Mouse (Mus musculus) B cell, adult (primary cell): ENCODE data around the gene Ksr2. TPM values are rescaled to one million over a fixed set of nuclear protein-coding genes. Genes with fewer than 3 reads are reported as not detected.

ENCODE experiments used
- total RNA-seq: library from RNA; stranded (reverse); gene quantifications from 4 replicates; pipeline ENCODE4 v1.2.4, GENCODE M21; 2023; ENCODE audit not compliant: inconsistent age

The Ksr2 gene
- total RNA-seq: 0.12 to 0.30 TPM (median 0.21 TPM) in 4 replicates

GRCm38 (mm10) chr5:117413507-117414501 lies at the start of gene Ksr2:
Ksr2 (plus strand) TSS chr5:117414000.

GRCm38 (mm10) chr5:117388877-117389276 lies 24.9 kb upstream of the Ksr2 start, which contains the start of gene Rfc5:
Rfc5 (minus strand) TSS chr5:117389047.

GRCm38 (mm10) chr5:117780681-117781080 lies 366.9 kb downstream of the Ksr2 start, which contains the start of gene Nos1:
Nos1 (plus strand) TSS chr5:117781032.

Other genes starting within 250 kb of the Ksr2 start
- 99.3 to 120 TPM (median 107 TPM) in 4 replicates for gene Pebp1, start 126.4 kb upstream of the Ksr2 start, total RNA-seq
- 0.18 to 1.8 TPM (median 0.54 TPM) in 4 replicates for gene Vsig10, start 94.9 kb upstream of the Ksr2 start, total RNA-seq
- gene Wsb2, start 56.7 kb upstream of the Ksr2 start, total RNA-seq: 43.7 to 54.3 TPM (median 51.4 TPM) in 4 replicates
- gene Rfc5, start 25.0 kb upstream of the Ksr2 start, total RNA-seq: 20.4 to 27.3 TPM (median 21.7 TPM) in 4 replicates